Mouse (Mus musculus) brown adipose tissue, adult 24 weeks (tissue): Measurements from ENCODE around the gene Brd7. TPM values are rescaled to one million over a fixed set of nuclear protein-coding genes. Genes with fewer than 3 reads are reported as not detected.

ENCODE experiments used
- H3K27ac ChIP-seq: fragments of 200-500 bp; replicated peaks from 2 replicates; pipeline ENCODE4 v1.5.1; 2012; ENCODE audit warnings: low read depth, mild to moderate bottlenecking, low read length
- H3K4me1 ChIP-seq: fragments of 200-500 bp; 2 replicates; pipeline ENCODE4 v1.6.1; 2012; ENCODE audit warnings: low read length, mixed read lengths; ENCODE audit not compliant: control insufficient read depth, insufficient read depth, insufficient read length
- H3K4me3 ChIP-seq: fragments of 200-500 bp; 2 replicates; pipeline ENCODE4 v1.5.1; 2012; ENCODE audit warnings: low read depth, mild to moderate bottlenecking, low read length, moderate library complexity; ENCODE audit not compliant: insufficient read depth
- polyA plus RNA-seq: library from polyadenylated mRNA; stranded (reverse); fragments of >200 nt; gene quantifications from 2 replicates; pipeline ENCODE4 v1.2.4, GENCODE M21; 2012; ENCODE audit not compliant: missing spikeins, insufficient read depth, insufficient read length

The Brd7 gene
- polyA plus RNA-seq, 1 experiment: 61.5 TPM

- H3K27ac ChIP-seq: no peak overlapping the region
- no peaks in the 10 kb centered on the region for H3K4me1 ChIP-seq
- H3K4me3 ChIP-seq: no peak overlapping the region
Measured at GRCm38 (mm10) chr8:88306511-88306910, 55.5 kb downstream of the Brd7 start.

- Histone ChIP-seq H3K27ac (no peak overlapping the region), H3K4me1 (no peaks in the 10 kb centered on the region), H3K4me3 (no peak overlapping the region)
Measured at GRCm38 (mm10) chr8:88305814-88306213, 56.2 kb downstream of the Brd7 start.

GRCm38 (mm10) chr8:88301589-88302437 lies 60.2 kb downstream of the Brd7 start:
- no peak overlapping the region for H3K4me3 ChIP-seq
- no peak overlapping the region for H3K27ac ChIP-seq
- 0 out of 2 replicates have a peak, but pooled peaks cover 2% of the 10 kb centered on the region for H3K4me1 ChIP-seq

GRCm38 (mm10) chr8:88299907-88300603 lies 61.9 kb downstream of the Brd7 start:
- H3K4me1 ChIP-seq: 0 out of 2 replicates have a peak, but pooled peaks cover 2% of the 10 kb centered on the region
- H3K27ac ChIP-seq: peak overlapping the region; percentile 50
- H3K4me3 ChIP-seq: no peak overlapping the region

GRCm38 (mm10) chr8:88298733-88299103 lies 63.3 kb downstream of the Brd7 start:
- H3K27ac ChIP-seq: no peak overlapping the region; the same call in 1 of the 2 replicates
- 0 out of 2 replicates have a peak, but pooled peaks cover 2% of the 10 kb centered on the region for H3K4me1 ChIP-seq
- H3K4me3 ChIP-seq: no peak overlapping the region

GRCm38 (mm10) chr8:88297976-88298732 lies 63.8 kb downstream of the Brd7 start:
- Histone ChIP-seq H3K4me1 (0 out of 2 replicates have a peak, but pooled peaks cover 2% of the 10 kb centered on the region), H3K27ac (peak overlapping the region; percentile 36)

GRCm38 (mm10) chr8:88294977-88295376 lies 67.0 kb downstream of the Brd7 start:
- H3K4me3 ChIP-seq: peak overlapping the region; percentile 41; the same call in 1 of the 2 replicates
- H3K27ac ChIP-seq: peak overlapping the region; percentile 33
- 0 out of 2 replicates have a peak, but pooled peaks cover 2% of the 10 kb centered on the region for H3K4me1 ChIP-seq

More at GRCm38 (mm10) chr8:88297976-88298732, 63.8 kb downstream of the Brd7 start:
- no peak overlapping the region for H3K4me3 ChIP-seq

- Histone ChIP-seq H3K27ac (peak overlapping the region; percentile 50; the same call in 1 of the 2 replicates), H3K4me3 (peak overlapping the region; percentile 41), H3K4me1 (0 out of 2 replicates have a peak, but pooled peaks cover 5% of the 10 kb centered on the region)
Measured at GRCm38 (mm10) chr8:88293590-88294356, 68.2 kb downstream of the Brd7 start.

GRCm38 (mm10) chr8:88292926-88293325 lies 69.1 kb downstream of the Brd7 start:
- Histone ChIP-seq H3K27ac (no peak overlapping the region), H3K4me1 (0 out of 2 replicates have a peak, but pooled peaks cover 3% of the 10 kb centered on the region), H3K4me3 (no peak overlapping the region)

- Histone ChIP-seq H3K4me3 (no peak overlapping the region), H3K4me1 (0 out of 2 replicates have a peak, but pooled peaks cover 3% of the 10 kb centered on the region), H3K27ac (no peak overlapping the region)
Measured at GRCm38 (mm10) chr8:88291305-88291690, 70.7 kb downstream of the Brd7 start.

GRCm38 (mm10) chr8:88290326-88291304 lies 71.4 kb downstream of the Brd7 start:
- Histone ChIP-seq H3K4me1 (0 out of 2 replicates have a peak, but pooled peaks cover 3% of the 10 kb centered on the region), H3K27ac (0 out of 2 replicates have a peak overlapping the region, but pooled peaks have one; percentile 8), H3K4me3 (no peak overlapping the region)

GRCm38 (mm10) chr8:88289901-88290300 lies 72.1 kb downstream of the Brd7 start:
- Histone ChIP-seq H3K4me3 (no peak overlapping the region), H3K27ac (0 out of 2 replicates have a peak overlapping the region, but pooled peaks have one; percentile 8), H3K4me1 (0 out of 2 replicates have a peak, but pooled peaks cover 3% of the 10 kb centered on the region)

- H3K4me3 ChIP-seq: no peak overlapping the region
- H3K4me1 ChIP-seq: peaks cover 3% of the 10 kb centered on the region; the same call in 1 of the 2 replicates
- H3K27ac ChIP-seq: peak overlapping the region; percentile 58
Measured at GRCm38 (mm10) chr8:88288622-88289242, 73.3 kb downstream of the Brd7 start.
